Mouse (Mus musculus) embryo, embryonic 9.5 days (tissue): ENCODE measurements at regions not wholly inside any gene's neighbourhood (a gene's known extent, or its start where the extent isn't known, plus 50 kb on each side); places are given as distances from the start of the nearest gene placed in this dataset.
A peak's percentile ranks its signal among the peaks of the same experiment; 100 is the strongest.

ENCODE experiments used
- DNase-seq: peaks from one replicate; pipeline ENCODE4 v3.0.0-alpha.2; 2017; ENCODE audit errors: extremely low spot score

GRCm38 (mm10) chrX:16421159-16421558, 101.5 kb upstream of the Cypt1 start:
- no peak for DNase-seq

- DNase-seq: no peak
These were observed 101.0 kb upstream of the Cypt1 start for GRCm38 (mm10) chrX:16421663-16422062.

GRCm38 (mm10) chrX:16438088-16438487, 84.6 kb upstream of the Cypt1 start:
- no peak for DNase-seq

- DNase-seq: peak; percentile 23
These were observed 72.1 kb upstream of the Cypt1 start for GRCm38 (mm10) chrX:16450496-16451078.
